Comparison of ENCODE assay signal across 20 mouse cellular contexts in the genomic region with DNA sequence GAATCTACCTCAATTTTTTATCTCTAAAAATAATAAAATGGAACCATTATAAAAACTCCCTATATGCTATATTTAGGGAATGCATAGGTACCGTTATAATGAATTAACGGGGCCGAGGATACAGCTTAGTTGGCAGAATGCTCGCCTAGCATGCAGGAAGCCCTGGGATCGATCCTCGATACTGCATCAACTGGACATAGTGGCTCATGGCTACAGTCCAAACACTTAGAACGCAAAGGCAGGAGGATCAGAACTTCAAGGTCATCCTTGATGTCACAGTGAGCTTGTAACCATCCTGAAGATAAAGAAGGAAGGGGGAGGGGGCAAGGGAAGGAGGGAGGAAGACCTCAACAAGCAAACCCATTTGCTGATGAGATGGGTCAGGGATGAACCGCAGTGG.
"Had no signal": no experiment of that assay in that cellular context is flagged by ENCODE, and none has a peak within 500 bp of the region (broad histone marks: within the 10 kb centered on the region; RNA-seq: fewer than 3 reads in every experiment).

No protein-coding gene starts in this region.

- DNase-seq: cerebellum, adult 8-10 months; cerebellum, adult 9-10 months; cerebellum, adult 9-11 months; cerebellum, postnatal 10 days; cerebellum, postnatal 14 days; cerebellum, postnatal 25 days; cerebellum, postnatal 36 days; embryo, embryonic 11 days; forebrain, postnatal 0 days; gastrocnemius, adult 2 months; gastrocnemius, postnatal 10 days; gastrocnemius, postnatal 14 days; gastrocnemius, postnatal 25 days; gastrocnemius, postnatal 36 days; heart, adult 18-20 months; heart, adult 2 months had no signal

- ATAC-seq: forebrain, embryonic 13.5 days; forebrain, embryonic 14.5 days; forebrain, embryonic 15.5 days; forebrain, embryonic 16.5 days; forebrain, postnatal 0 days had no signal
